Mouse (Mus musculus) midbrain, embryonic 11.5 days (tissue): Measurements from ENCODE around the gene Ak9. TPM values are rescaled to one million over a fixed set of nuclear protein-coding genes. Genes with fewer than 3 reads are reported as not detected.
A peak's percentile ranks its signal among the peaks of the same experiment; 100 is the strongest.

Source experiments
- ATAC-seq: fragments of 200-750 bp; cut with Nextera tagmentation; 2 replicates; pipeline ENCODE4 v1.8.0; 2017; ENCODE audit warnings: moderate TSS enrichment, moderate library complexity; ENCODE audit not compliant: low FRiP score
- DNase-seq: peaks from one replicate; pipeline ENCODE4 v3.0.0; 2015; ENCODE audit warnings: low spot score; ENCODE audit errors: missing footprints
- H3K27ac ChIP-seq: fragments of 300-500 bp; sonication (generic); 2 replicates; pipeline ENCODE4 v1.5.1; 2014; ENCODE audit warnings: low read depth, low read length
- H3K27me3 ChIP-seq: fragments of 300-500 bp; sonication (generic); 2 replicates; pipeline ENCODE4 v1.6.1; 2014; ENCODE audit warnings: mild to moderate bottlenecking, low read length, moderate library complexity, mixed read lengths; ENCODE audit not compliant: control insufficient read depth, insufficient read depth
- H3K36me3 ChIP-seq: fragments of 300-500 bp; sonication (generic); 2 replicates; pipeline ENCODE4 v1.6.1; 2014; ENCODE audit warnings: mild to moderate bottlenecking, low read length, moderate library complexity, mixed read lengths; ENCODE audit not compliant: control insufficient read depth, insufficient read depth
- H3K4me1 ChIP-seq: fragments of 300-500 bp; sonication (generic); 2 replicates; pipeline ENCODE4 v1.6.1; 2014; ENCODE audit warnings: low read length; ENCODE audit not compliant: control insufficient read depth, insufficient read depth
- H3K4me2 ChIP-seq: fragments of 300-500 bp; sonication (generic); 2 replicates; pipeline ENCODE4 v1.6.1; 2014; ENCODE audit warnings: mild to moderate bottlenecking, moderate library complexity
- H3K4me3 ChIP-seq: fragments of 300-500 bp; sonication (generic); 2 replicates; pipeline ENCODE4 v1.5.1; 2014; ENCODE audit warnings: low read depth, low read length
- H3K9ac ChIP-seq: fragments of 300-500 bp; sonication (generic); 2 replicates; pipeline ENCODE4 v1.6.1; 2014; ENCODE audit warnings: low read length
- H3K9me3 ChIP-seq: fragments of 300-500 bp; sonication (generic); 2 replicates; pipeline ENCODE4 v1.6.1; 2016; ENCODE audit warnings: low read length; ENCODE audit not compliant: control insufficient read depth
- WGBS: fragments of 180-500 bp; shearing (Covaris S2); extraction: QIAGEN DNeasy Blood & Tissue Kit; methylation state at CpG from one replicate; pipeline ENCODE4 v1.1.7; 2014; 5-methylcytosine and 5-hydroxymethylcytosine counted together
- polyA plus RNA-seq: library from polyadenylated mRNA; unstranded; fragments of >200 nt; fragmentation: Nextera tagmentation; extraction: Ambion mirVana; gene quantifications from 2 replicates; pipeline ENCODE4 v1.2.1, GENCODE M21; 2014

The Ak9 gene
- polyA plus RNA-seq, 1 experiment from 2014 or later = not detected

DNA sequence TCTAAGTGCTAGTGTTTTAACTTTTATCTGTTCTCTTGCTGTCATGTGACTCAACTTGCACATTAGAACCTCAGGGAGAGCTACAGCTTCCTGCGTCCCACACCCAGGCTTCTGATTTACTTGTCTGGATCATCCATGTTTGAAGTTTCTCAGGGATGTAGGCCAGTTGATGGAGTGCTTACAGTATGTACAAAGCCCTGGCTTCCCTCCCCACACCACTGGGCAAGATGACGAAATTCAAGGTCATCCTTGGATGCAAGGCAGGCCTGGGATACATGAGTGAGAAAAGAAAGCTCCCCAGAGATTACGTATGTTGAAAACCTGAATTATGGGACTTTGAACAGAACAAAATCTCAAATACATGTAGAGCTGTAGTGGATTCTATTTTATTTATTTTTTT is 149.0 kb downstream of the Ak9 start:
- WGBS = 88% methylated on average over 3 of the region's 3 CpGs
- DNase-seq = no peak
- no peaks in the 10 kb centered on the region for H3K27me3 ChIP-seq
- no peak overlapping the region for H3K27ac ChIP-seq
- no peaks in the 10 kb centered on the region for H3K9me3 ChIP-seq
- no peak overlapping the region for H3K9ac ChIP-seq
- no peak overlapping the region for H3K4me2 ChIP-seq
- H3K4me1 ChIP-seq = peaks cover 8% of the 10 kb centered on the region; the same call in 1 of the 2 replicates
- H3K36me3 ChIP-seq = peaks cover 4% of the 10 kb centered on the region; the same call in 1 of the 2 replicates
- no peak for ATAC-seq
- H3K4me3 ChIP-seq = no peak overlapping the region

DNA sequence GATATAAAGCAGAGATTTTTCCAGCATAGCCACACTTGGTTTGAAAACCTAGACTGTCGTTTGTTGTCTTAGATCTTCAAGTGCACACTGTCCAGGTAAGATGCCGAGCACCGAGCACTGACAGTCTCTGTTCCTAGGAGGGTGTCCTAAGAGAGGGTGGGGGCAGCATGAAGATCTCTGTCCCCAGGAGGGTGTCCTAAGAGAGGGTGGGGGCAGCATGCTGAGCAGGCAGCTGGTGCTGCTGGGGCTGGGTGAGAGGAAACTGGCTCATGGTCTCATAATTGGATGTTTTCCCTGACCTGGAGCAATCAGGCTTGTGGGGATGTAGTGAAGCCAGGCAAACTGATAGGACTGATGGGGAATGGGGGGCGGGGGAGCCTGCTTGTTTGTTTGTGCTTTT is 156.2 kb downstream of the Ak9 start:
- no peak overlapping the region for H3K27ac ChIP-seq
- ATAC-seq = no peak

DNA sequence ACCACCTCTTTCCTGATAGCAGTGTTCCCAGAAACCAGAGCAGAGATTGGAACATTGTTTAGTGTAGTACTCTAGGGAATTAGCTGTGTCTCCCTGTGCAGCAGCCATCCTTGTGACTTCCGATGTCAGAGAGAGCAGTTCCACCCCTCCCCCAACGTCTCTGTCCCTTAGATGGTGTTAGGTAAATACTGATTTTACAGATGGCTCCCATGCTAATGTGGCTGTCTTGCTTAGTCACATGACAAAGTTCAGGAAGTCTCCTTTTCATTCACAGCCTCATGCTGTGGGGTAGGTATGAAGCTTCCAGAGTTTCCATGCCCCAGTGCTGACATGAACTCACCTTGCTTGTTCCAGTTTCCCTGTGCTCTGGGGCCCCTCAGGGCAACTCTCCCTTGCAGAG is 156.7 kb downstream of the Ak9 start:
- DNase-seq (peak; percentile 12), ATAC-seq (no peak)
- Histone ChIP-seq H3K36me3 (peaks cover 9% of the 10 kb centered on the region), H3K27ac (no peak overlapping the region), H3K9me3 (no peaks in the 10 kb centered on the region), H3K4me1 (no peaks in the 10 kb centered on the region), H3K4me2 (no peak overlapping the region), H3K4me3 (no peak overlapping the region), H3K27me3 (no peaks in the 10 kb centered on the region), H3K9ac (no peak overlapping the region)
- 35% methylated on average over 2 of the region's 2 CpGs for WGBS

More for the DNA sequence above, 156.2 kb downstream of the Ak9 start:
- no peak overlapping the region for H3K4me2 ChIP-seq
- H3K4me1 ChIP-seq = no peaks in the 10 kb centered on the region
- H3K27me3 ChIP-seq = no peaks in the 10 kb centered on the region
- no peak overlapping the region for H3K9ac ChIP-seq
- DNase-seq = peak; percentile 39
- H3K4me3 ChIP-seq = no peak overlapping the region
- peaks cover 7% of the 10 kb centered on the region for H3K36me3 ChIP-seq
- 77% methylated on average over 4 of the region's 4 CpGs for WGBS
- no peaks in the 10 kb centered on the region for H3K9me3 ChIP-seq

DNA sequence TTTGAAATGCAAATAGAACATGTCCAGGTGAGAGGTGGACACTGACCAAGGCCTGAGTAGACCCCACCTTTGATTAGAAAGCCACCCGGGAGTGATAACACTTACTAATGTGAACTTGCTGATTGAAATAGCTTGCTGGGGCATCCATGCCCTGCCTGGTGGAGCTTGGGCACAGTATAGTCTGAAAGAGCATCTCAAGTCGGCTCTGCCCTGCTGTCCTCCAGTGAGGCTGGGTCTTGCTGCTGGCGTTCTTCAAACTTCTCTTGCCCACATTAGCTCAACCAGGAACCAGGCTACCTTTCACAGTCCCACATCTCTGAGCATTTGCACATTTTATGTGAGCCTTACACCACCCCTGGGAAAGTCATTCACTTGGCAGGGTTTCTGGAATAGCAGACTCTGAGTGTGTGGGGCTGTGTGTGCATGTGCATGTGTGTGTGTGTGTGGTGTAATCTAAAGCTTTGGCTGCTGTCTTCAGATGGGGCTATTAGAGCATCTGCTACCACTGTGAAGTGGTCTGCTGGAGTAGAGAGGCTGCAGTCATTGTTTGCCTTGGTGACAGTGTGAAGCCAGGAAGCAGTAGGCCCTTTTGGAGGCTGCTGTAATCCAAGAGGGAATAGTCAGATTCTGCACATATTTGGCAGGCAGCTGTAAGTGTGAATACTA is 157.4 kb downstream of the Ak9 start:
- H3K4me3 ChIP-seq = no peak overlapping the region
- H3K27ac ChIP-seq = no peak overlapping the region
- 97% methylated on average over 3 of the region's 3 CpGs for WGBS
- H3K9ac ChIP-seq = no peak overlapping the region
- no peaks in the 10 kb centered on the region for H3K9me3 ChIP-seq
- no peak for ATAC-seq
- peaks cover 9% of the 10 kb centered on the region for H3K36me3 ChIP-seq
- H3K4me1 ChIP-seq = no peaks in the 10 kb centered on the region
- H3K4me2 ChIP-seq = no peak overlapping the region
- H3K27me3 ChIP-seq = no peaks in the 10 kb centered on the region
- DNase-seq = peak; percentile 60

DNA sequence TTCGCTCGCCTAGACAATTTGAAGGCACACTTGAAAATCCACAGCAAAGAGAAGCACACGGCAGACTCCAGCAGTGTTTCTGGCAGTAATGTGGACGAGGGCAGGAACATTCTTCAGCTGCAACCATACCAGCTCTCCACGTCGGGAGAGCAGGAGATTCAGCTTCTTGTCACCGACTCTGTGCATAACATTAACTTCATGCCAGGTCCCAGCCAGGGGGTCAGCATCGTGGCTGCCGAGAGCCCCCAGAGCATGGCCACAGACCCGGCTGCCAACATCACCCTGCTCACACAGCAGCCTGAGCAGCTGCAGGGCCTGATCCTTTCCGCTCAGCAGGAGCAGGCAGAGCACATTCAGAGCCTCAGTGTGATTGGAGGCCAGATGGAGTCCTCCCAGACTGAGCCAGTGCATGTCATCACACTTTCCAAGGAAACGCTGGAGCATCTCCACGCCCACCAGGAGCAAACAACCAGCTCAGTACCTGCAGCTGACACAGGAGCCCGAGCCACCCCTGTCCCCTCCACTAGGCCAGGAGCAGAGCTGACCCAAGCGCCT is 160.7 kb downstream of the Ak9 start:
- WGBS = 33% methylated on average over 15 of the region's 15 CpGs
- H3K36me3 ChIP-seq = peaks cover 5% of the 10 kb centered on the region; the same call in 1 of the 2 replicates
- H3K9ac ChIP-seq = no peak overlapping the region

DNA sequence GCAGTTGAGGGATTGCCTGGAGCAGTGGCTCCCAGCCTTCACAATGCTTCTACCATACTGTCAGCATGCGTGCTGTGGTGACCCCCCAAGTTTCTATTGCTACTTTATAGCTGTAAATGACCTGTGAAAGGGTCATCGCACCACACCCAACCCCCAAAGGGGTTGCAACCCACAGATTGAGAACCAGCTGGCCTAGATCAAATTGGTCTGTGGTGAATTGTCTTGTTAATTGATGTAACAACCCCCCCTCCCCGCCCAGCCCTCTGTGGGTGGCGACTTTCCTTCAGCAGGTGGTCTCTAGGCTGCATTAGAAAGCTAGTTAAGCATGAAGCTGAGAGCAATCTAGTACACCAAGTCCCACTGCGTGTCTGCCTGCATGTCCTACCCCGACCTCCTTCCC is 163.5 kb downstream of the Ak9 start:
- DNase-seq (peak; percentile 65), ATAC-seq (no peak)
- WGBS = 30% methylated on average over 6 of the region's 6 CpGs
- Histone ChIP-seq H3K27ac (no peak overlapping the region), H3K4me1 (no peaks in the 10 kb centered on the region), H3K9ac (no peak overlapping the region), H3K27me3 (no peaks in the 10 kb centered on the region), H3K9me3 (no peaks in the 10 kb centered on the region), H3K36me3 (peaks cover 5% of the 10 kb centered on the region; the same call in 1 of the 2 replicates), H3K4me3 (no peak overlapping the region), H3K4me2 (no peak overlapping the region)

More for the DNA sequence above, 160.7 kb downstream of the Ak9 start:
- H3K4me3 ChIP-seq = no peak overlapping the region
- ATAC-seq (no peak), DNase-seq (peak; percentile 57)
- H3K9me3 ChIP-seq = no peaks in the 10 kb centered on the region
- no peak overlapping the region for H3K4me2 ChIP-seq
- H3K4me1 ChIP-seq = no peaks in the 10 kb centered on the region
- no peaks in the 10 kb centered on the region for H3K27me3 ChIP-seq
- no peak overlapping the region for H3K27ac ChIP-seq

DNA sequence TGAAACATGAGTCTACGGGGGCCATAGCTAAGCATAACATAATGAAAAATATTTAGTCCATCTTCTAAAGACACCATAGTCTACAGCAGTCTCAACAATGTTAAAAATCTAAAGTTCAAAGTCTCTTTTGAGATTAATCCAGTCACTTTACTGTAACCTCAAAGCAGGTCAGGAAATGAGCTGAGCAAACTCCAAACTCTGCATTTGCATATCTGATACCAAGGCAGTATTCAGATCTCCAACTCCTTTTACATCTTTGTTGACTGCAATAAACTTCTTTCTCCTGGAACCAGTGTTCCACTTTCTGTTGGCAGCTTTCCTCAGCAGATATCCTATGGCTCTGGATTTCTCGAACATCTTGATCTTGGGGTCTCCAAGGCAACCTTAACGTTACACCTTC is 166.9 kb downstream of the Ak9 start:
- H3K4me2 ChIP-seq = no peak overlapping the region
- DNase-seq (no peak), ATAC-seq (no peak)
- no peaks in the 10 kb centered on the region for H3K27me3 ChIP-seq
- H3K36me3 ChIP-seq = no peaks in the 10 kb centered on the region
- H3K4me1 ChIP-seq = peaks cover under 1% of the 10 kb centered on the region
- WGBS = 84% methylated on average over 3 of the region's 3 CpGs
- no peaks in the 10 kb centered on the region for H3K9me3 ChIP-seq
- H3K4me3 ChIP-seq = no peak overlapping the region
- H3K27ac ChIP-seq = no peak overlapping the region
- no peak overlapping the region for H3K9ac ChIP-seq

DNA sequence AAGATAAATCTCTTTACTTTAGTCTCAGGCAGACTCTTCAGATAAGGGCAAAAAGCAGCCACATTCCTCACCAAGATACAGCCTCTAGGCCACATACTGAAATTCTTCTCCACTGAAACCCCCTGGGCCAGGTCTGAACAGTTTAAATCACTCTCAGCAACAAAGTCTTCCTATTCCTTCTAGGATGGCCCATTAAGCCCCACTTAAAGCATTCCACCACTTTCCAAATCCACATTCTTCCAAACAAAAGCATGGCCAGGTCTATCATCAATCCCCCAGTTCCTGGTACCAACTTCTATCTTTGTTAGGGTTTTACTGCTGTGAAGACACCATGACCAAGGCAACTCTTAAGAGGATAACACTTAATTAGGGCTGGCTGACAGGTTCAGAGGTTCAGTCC is 168.8 kb downstream of the Ak9 start:
- ATAC-seq = no peak
- H3K4me2 ChIP-seq = no peak overlapping the region
- no peaks in the 10 kb centered on the region for H3K9me3 ChIP-seq
- H3K36me3 ChIP-seq = no peaks in the 10 kb centered on the region
- no peak overlapping the region for H3K27ac ChIP-seq
- H3K4me3 ChIP-seq = no peak overlapping the region
- H3K9ac ChIP-seq = no peak overlapping the region
- H3K4me1 ChIP-seq = peaks cover 11% of the 10 kb centered on the region
- H3K27me3 ChIP-seq = no peaks in the 10 kb centered on the region
- DNase-seq = no peak

DNA sequence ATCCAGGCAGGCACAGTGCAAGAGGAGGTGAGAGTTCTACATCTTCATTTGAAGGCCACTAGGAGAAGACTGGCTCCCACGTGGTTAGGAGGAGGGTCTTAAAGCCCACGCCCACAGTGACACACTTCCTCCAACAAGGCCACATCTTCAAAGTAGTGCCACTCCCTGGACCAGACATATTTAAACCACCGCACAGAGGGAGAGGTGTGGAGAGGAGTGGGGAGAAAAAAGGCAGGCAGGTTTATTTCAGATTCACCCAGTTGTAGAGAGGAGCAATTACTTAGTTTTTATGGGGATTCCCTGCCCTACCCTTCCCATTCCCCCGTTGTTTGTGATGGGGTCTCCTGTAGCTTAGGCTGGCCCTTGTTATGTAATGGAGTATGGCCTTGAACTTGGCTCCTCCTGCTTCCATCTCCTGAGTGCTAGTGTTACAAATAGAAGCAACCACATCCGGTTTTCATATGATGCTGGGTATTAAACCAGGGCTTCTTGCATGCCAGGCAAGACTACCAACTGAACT is 169.2 kb downstream of the Ak9 start:
- ATAC-seq (no peak), DNase-seq (no peak)
- Histone ChIP-seq H3K27me3 (no peaks in the 10 kb centered on the region), H3K9me3 (no peaks in the 10 kb centered on the region), H3K4me1 (peaks cover 16% of the 10 kb centered on the region), H3K4me3 (no peak overlapping the region), H3K27ac (no peak overlapping the region), H3K4me2 (no peak overlapping the region), H3K9ac (no peak overlapping the region), H3K36me3 (no peaks in the 10 kb centered on the region)
- WGBS = 83% methylated on average over 5 of the region's 5 CpGs
